Mouse (Mus musculus) lung, postnatal 25 days (tissue): Measurements from ENCODE around the gene Prpmp5.
"Not testable (repeated sequence)": the region's sequence is repeated elsewhere in the genome, so short reads cannot be mapped to it uniquely, and the experiment has no call there.

Experiments
- DNase-seq: peaks from one replicate; pipeline ENCODE4 v3.0.0; 2022; ENCODE audit warnings: low spot score

The Prpmp5 gene

GRCm38 (mm10) chr6:132314657-132315056, at the start of gene Prpmp5:
Gene Prpmp5, minus strand, starts transcription at chr6:132314757.
- not testable (repeated sequence) for DNase-seq

GRCm38 (mm10) chr6:132364034-132364433, 49.5 kb upstream of the Prpmp5 start, which contains the start of gene Gm8882:
Gene Gm8882, minus strand, starts transcription at chr6:132364134.
- not testable (repeated sequence) for DNase-seq
